Mouse (Mus musculus) right cerebral cortex, adult 18-20 months (tissue): ENCODE results near the gene Cenpp.

Experiments
- DNase-seq: peaks from one replicate; pipeline ENCODE4 v3.0.0; 2022; ENCODE audit warnings: mixed read lengths

Cenpp gene

GRCm38 (mm10) chr13:49460276-49460675 is 192.3 kb downstream of the Cenpp start:
- no peak for DNase-seq

DNA sequence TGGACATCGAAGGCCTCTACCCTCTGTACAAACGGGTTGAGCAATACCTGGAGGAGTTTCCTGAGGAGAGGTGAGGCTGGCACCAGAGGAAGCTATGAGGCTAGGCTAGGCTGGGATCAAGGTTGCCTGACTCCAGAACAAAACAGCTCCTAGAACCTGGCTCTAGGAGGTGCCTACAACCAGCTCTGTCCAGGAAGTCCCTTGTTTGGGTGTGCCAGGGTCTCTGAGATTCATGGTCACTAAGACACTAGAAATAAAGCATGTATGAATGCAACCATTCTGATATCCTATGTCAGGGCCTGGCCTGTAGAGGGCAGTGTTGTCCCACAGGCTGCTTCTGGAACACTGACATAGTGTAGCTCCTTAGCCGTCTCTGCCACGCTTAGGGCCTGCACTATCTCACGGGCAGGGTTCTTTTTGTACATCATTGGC is 203.3 kb downstream of the Cenpp start:
- DNase-seq = peak; percentile 82

GRCm38 (mm10) chr13:49444451-49444850 is 208.1 kb downstream of the Cenpp start:
- peak; percentile 50 for DNase-seq

GRCm38 (mm10) chr13:49436170-49436569 is 216.4 kb downstream of the Cenpp start:
- peak; percentile 39 for DNase-seq

GRCm38 (mm10) chr13:49435745-49436144 is 216.8 kb downstream of the Cenpp start:
- DNase-seq = no peak

GRCm38 (mm10) chr13:49433268-49434029 is 219.1 kb downstream of the Cenpp start:
- no peak for DNase-seq

DNA sequence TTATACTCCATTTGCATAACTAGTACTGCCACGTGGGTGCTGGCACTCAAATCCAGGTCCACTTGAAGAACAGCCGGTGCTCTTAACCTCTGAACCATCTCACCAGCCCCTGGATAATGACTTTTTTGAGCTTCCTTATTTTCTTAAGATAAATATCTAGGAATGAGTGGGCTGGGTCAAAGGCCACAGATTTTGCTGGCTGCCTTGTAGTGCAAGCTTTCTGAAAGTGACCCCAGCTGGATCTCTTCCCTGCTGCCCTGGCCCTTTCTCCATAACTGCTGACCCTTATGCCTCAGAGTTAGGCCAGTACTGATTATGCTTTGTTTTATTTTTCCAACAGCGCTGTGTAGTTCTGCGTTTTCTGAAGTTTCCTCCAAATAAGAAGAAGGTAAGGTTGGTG is 222.1 kb downstream of the Cenpp start:
- no peak for DNase-seq

DNA sequence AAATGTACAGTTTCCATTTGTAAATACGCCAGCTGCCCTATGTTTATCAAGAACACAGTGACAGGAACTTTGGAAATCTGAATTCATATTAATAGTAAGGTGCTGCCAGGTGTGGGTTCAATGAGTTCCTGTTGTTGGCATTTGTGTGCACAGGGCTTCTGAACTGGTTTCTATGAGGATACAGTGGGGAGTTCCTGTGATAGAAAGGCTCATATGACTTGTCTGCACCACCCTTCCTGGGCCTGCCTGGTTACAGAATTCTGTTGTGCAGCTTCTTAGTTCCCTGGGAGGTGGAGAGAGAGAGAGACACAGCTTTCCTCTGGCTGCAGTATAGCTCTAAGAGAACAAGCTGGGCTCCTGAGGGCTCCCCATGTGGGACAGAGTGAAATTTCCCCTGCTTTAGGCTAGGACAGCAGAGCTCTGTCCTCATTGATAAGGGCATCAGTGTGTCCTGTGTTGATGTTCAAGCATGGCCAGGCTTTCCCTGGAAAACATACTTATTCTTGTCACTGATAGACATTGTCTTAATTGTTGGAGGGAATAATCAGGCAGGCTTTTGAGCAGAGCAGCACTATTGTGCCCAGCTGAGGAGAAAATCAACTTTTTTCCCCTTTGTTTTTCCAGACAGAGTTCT is 224.4 kb downstream of the Cenpp start:
- DNase-seq = no peak

GRCm38 (mm10) chr13:49426736-49427135 is 225.8 kb downstream of the Cenpp start:
- no peak for DNase-seq

DNA sequence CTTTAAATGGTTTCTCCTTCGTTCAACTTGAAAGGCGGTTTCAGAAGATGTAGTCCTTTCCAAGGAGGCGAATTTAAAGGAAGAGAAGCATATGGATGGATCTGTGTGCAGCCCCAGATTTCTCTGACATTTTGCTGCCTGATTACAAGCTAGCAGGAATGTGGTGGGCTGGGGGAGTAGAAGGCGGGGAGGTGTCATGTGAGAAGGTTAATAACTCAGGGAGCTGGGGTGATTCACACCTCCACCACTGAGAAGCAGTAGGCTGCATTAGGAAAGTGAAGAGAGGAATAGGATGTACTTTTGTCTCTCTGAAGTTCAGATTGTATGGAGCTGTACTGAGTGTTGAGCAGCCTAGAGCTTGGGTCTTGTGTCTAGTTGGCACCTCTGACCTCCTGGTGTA is 230.6 kb downstream of the Cenpp start:
- no peak for DNase-seq

DNA sequence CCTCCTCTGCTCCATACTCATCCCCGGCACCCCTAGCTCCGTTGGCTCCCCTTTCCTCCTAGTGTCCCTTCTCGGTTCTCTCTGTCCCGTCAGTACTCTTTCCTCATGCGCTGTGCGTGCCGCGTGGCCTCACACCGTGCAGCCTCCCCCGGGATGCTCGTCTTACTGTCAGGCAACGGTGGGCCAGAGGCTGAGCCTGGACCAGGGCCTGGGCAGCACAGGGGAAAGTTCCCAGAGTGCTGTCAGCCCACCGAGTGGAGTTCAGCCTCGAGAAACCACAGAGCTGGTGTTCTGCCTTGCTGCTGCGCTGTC is 231.0 kb downstream of the Cenpp start:
- DNase-seq = no peak

DNA sequence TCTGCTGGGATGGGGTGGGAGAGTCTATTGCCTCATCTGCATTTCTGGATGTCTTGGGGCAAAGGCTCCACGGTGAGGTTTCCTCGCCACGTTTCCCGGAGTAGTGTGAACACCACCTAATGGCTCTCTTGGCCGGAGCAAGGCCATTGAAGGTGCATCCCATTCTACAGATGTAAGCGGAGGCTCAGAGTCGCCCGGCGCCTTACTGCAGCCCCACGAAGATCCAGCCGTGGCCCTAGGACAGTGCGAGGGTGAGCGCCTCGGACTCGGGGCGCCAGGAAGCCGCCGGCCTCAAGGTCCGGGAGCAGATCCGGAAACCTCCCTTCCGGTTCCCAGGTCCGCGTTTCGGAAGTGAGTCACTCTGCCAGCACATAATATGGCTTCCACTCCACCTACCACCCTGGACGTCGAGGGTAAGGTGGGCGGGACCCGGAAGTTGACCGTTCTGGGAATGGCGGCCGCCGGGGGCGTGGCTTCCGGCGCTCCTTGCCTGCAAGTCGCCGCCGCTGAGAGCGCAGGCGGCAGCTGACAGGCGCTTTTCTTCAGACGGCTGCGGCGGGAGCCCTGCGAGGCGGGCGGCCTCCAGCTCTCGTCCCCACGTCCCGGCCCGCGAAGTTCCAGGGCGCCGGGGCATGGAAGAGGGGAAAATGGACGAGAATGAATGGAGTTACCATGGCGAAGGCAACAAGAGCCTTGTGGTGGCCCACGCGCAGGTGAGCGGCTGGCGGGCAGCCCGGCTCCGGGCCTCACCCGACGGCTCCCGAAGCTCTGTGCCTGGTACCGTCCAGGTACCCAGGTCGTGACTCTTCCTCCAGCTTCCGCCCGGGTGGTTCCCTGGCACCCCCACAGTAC is 231.6 kb downstream of the Cenpp start, which contains the start of gene Ippk:
Gene Ippk (plus strand): TSS at position 496 of the 852 bp plus-strand sequence.
- DNase-seq = peak; percentile 99
